In the genomic region with DNA sequence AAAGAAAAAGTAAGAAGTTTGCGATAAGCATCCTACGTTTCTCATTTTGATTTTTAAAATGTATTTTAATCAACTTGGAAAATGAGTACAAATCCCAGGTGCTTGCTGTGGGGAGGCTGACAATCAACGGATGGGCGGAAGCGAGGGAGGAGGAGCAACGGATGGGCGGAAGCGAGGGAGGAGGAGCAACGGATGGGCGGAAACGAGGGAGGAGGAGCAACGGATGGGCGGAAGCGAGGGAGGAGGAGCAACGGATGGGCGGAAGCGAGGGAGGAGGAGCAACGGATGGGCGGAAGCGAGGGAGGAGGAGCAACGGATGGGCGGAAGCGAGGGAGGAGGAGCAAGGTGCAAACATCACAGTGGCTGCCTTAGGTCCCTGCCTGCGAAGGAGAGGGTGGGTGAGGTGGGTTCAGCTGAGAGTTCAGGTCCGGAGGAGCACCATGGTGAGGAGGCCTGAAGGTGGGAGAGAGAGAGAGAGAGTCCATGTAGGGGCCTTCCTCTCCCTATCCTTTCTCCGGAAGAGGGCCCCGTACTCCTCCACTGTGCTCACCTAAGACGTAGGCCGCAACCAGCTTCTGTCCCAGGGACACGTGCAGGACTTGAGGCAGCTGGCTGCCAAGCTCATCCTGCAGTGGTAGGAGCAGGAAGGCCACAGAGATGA, we compare ENCODE assay signal across 8 mouse cellular contexts. TPM values are rescaled to one million over a fixed set of nuclear protein-coding genes. Genes with fewer than 3 reads are reported as not detected.
DNase-seq lines count a peak whose midpoint lies in the region; ATAC-seq and TF ChIP-seq lines count a peak whose summit lies in the region.

No protein-coding gene starts in this region.

- no peak overlapping the region; the same call in 1 of the 2 replicates for H3K27ac ChIP-seq in heart, postnatal 0 days (ENCODE audit: low read depth)
- peak overlapping the region; percentile 70 for H3K27ac ChIP-seq in liver, postnatal 0 days (ENCODE audit: low read depth)
- no peak overlapping the region for H3K27ac ChIP-seq in stomach, embryonic 16.5 days (ENCODE audit: low read length)

- TF ChIP-seq EP300 in heart, postnatal 0 days (IDR thresholded peaks at IDR 0.05; ENCODE audit: low read depth) = no peak
- TF ChIP-seq EP300 in liver, postnatal 0 days (IDR thresholded peaks at IDR 0.05; ENCODE audit: low read depth) = no peak

- no peak for TF ChIP-seq CTCF in heart, postnatal 0 days (IDR thresholded peaks at IDR 0.05; ENCODE audit: low read depth)
- no peak for TF ChIP-seq CTCF in liver, postnatal 0 days (IDR thresholded peaks at IDR 0.05; ENCODE audit: low read depth)

- peak; percentile 90 for DNase-seq in CD4-positive, CD25-positive, alpha-beta regulatory T cell, adult 2 months (ENCODE audit: low read depth, low spot score)
- peak; percentile 91 for DNase-seq in 416B (ENCODE audit: low read depth)
- no peak for DNase-seq in heart, postnatal 0 days (ENCODE audit: low spot score)
- DNase-seq in liver, postnatal 0 days = no peak
- DNase-seq in urinary bladder, postnatal 25 days (ENCODE audit: low spot score) = no peak
- DNase-seq in yolk sac, embryonic 10.5 days (ENCODE audit: low spot score) = no peak

- no peaks in the 10 kb centered on the region for H3K9me3 ChIP-seq in heart, postnatal 0 days (replicated peaks; ENCODE audit: control insufficient read depth, low read length)
- H3K9me3 ChIP-seq in liver, postnatal 0 days (ENCODE audit: low read length) = no peaks in the 10 kb centered on the region
- no peaks in the 10 kb centered on the region for H3K9me3 ChIP-seq in stomach, embryonic 16.5 days (replicated peaks; ENCODE audit: control insufficient read depth, low read length)

- no peaks in the 10 kb centered on the region for H3K27me3 ChIP-seq in heart, postnatal 0 days (ENCODE audit: control insufficient read depth, insufficient read depth, low read length)
- H3K27me3 ChIP-seq in liver, postnatal 0 days (ENCODE audit: insufficient read depth, low read length) = no peaks in the 10 kb centered on the region
- H3K27me3 ChIP-seq in stomach, embryonic 16.5 days (ENCODE audit: control insufficient read depth, insufficient read depth, low read length) = no peaks in the 10 kb centered on the region

- H3K4me2 ChIP-seq in heart, postnatal 0 days (ENCODE audit: low read depth, low read length) = peak overlapping the region; percentile 15; the same call in 1 of the 2 replicates
- H3K4me2 ChIP-seq in liver, postnatal 0 days (ENCODE audit: low read depth, low read length) = peak overlapping the region; percentile 63
- H3K4me2 ChIP-seq in stomach, embryonic 16.5 days (ENCODE audit: low read depth, low read length) = peak overlapping the region; percentile 45

- WGBS in heart, postnatal 0 days = 39% methylated on average over 26 of the region's 30 CpGs
- 30% methylated on average over 29 of the region's 30 CpGs for WGBS in liver, postnatal 0 days (ENCODE audit: insufficient replicate concordance)
- 34% methylated on average over 30 of the region's 30 CpGs for WGBS in stomach, embryonic 16.5 days

- no peak overlapping the region for H3K9ac ChIP-seq in heart, postnatal 0 days (replicated peaks; ENCODE audit: low read depth, low read length)
- H3K9ac ChIP-seq in liver, postnatal 0 days (replicated peaks) = no peak overlapping the region; the same call in 1 of the 2 replicates
- peak overlapping the region; percentile 58; the same call in 1 of the 2 replicates for H3K9ac ChIP-seq in stomach, embryonic 16.5 days (ENCODE audit: low read length)

- no peaks in the 10 kb centered on the region for H3K4me1 ChIP-seq in heart, postnatal 0 days (ENCODE audit: control insufficient read depth, insufficient read depth)
- H3K4me1 ChIP-seq in liver, postnatal 0 days (ENCODE audit: insufficient read depth) = peaks cover 24% of the 10 kb centered on the region
- H3K4me1 ChIP-seq in stomach, embryonic 16.5 days (ENCODE audit: control insufficient read depth, insufficient read depth, low read length) = peaks cover 14% of the 10 kb centered on the region

- ATAC-seq in CD4-positive, CD25-positive, alpha-beta regulatory T cell, adult 4 months = no peak
- no peak for ATAC-seq in heart, postnatal 0 days (ENCODE audit: insufficient read depth, low read depth)
- ATAC-seq in liver, postnatal 0 days = no peak
- ATAC-seq in stomach, embryonic 16.5 days (ENCODE audit: insufficient read depth, low FRiP score) = no peak

- H3K4me3 ChIP-seq in heart, postnatal 0 days (ENCODE audit: low read depth, low read length) = no peak overlapping the region
- H3K4me3 ChIP-seq in liver, postnatal 0 days (ENCODE audit: low read depth, low read length) = peak overlapping the region; percentile 26; the same call in 1 of the 2 replicates
- peak overlapping the region; percentile 18 for H3K4me3 ChIP-seq in stomach, embryonic 16.5 days (replicated peaks; ENCODE audit: low read length)

- H3K36me3 ChIP-seq in heart, postnatal 0 days (replicated peaks; ENCODE audit: control insufficient read depth, insufficient read depth, low read length) = peaks cover 8% of the 10 kb centered on the region
- peaks cover 2% of the 10 kb centered on the region; the same call in 1 of the 2 replicates for H3K36me3 ChIP-seq in liver, postnatal 0 days (replicated peaks; ENCODE audit: insufficient read depth, low read length)
- H3K36me3 ChIP-seq in stomach, embryonic 16.5 days (ENCODE audit: control insufficient read depth, insufficient read depth, low read length) = no peaks in the 10 kb centered on the region

RNA-seq across cellular contexts. Expression of gene Mospd3, which starts 4.1 kb away (rescaled TPM):
- 10 to 100 TPM; 27.3 to 28.8 TPM for polyA plus RNA-seq in CD4-positive, CD25-positive, alpha-beta regulatory T cell, adult 4 months (2017; shearing (Covaris generic))
- total RNA-seq in heart, postnatal 0 days (2014; rRNA removed; ENCODE audit: low replicate concordance) = 9.3 TPM in 1 of 2 replicates, not detected in the other
- 18.3 and 19.7 TPM in 2 replicates for polyA plus RNA-seq in heart, postnatal 0 days (2015; fragmentation: Nextera tagmentation; extraction: Ambion mirVana)
- 26.2 and 28.3 TPM in 2 replicates for polyA plus RNA-seq in liver, postnatal 0 days (2015; fragmentation: Nextera tagmentation; extraction: Ambion mirVana)
- polyA plus RNA-seq in stomach, embryonic 16.5 days (2015; fragmentation: Nextera tagmentation; extraction: Ambion mirVana) = 23.8 and 24.3 TPM in 2 replicates

RNA-seq across cellular contexts. Expression of gene Pcolce, which starts 16.9 kb away (rescaled TPM):
- polyA plus RNA-seq in CD4-positive, CD25-positive, alpha-beta regulatory T cell, adult 4 months (2017; shearing (Covaris generic)) = 1 to 10 TPM in 1 of 2 experiments, not detected in 1; 1.4 TPM
- total RNA-seq in heart, postnatal 0 days (2014; rRNA removed; ENCODE audit: low replicate concordance) = 172 and 201 TPM in 2 replicates
- polyA plus RNA-seq in heart, postnatal 0 days (2015; fragmentation: Nextera tagmentation; extraction: Ambion mirVana) = 116 and 122 TPM in 2 replicates
- polyA plus RNA-seq in liver, postnatal 0 days (2015; fragmentation: Nextera tagmentation; extraction: Ambion mirVana) = 12.9 and 14.7 TPM in 2 replicates
- 150 and 153 TPM in 2 replicates for polyA plus RNA-seq in stomach, embryonic 16.5 days (2015; fragmentation: Nextera tagmentation; extraction: Ambion mirVana)

RNA-seq across cellular contexts. Expression of gene Tfr2, which starts 27.1 kb away (rescaled TPM):
- polyA plus RNA-seq in CD4-positive, CD25-positive, alpha-beta regulatory T cell, adult 4 months (2017; shearing (Covaris generic)) = 1 to 10 TPM in 1 of 2 experiments, not detected in 1; 1.6 TPM
- total RNA-seq in heart, postnatal 0 days (2014; rRNA removed; ENCODE audit: low replicate concordance) = 0.50 TPM in 1 of 2 replicates, not detected in the other
- polyA plus RNA-seq in heart, postnatal 0 days (2015; fragmentation: Nextera tagmentation; extraction: Ambion mirVana) = 0.07 and 0.12 TPM in 2 replicates
- polyA plus RNA-seq in liver, postnatal 0 days (2015; fragmentation: Nextera tagmentation; extraction: Ambion mirVana) = 148 and 157 TPM in 2 replicates
- polyA plus RNA-seq in stomach, embryonic 16.5 days (2015; fragmentation: Nextera tagmentation; extraction: Ambion mirVana) = 2.7 and 3.4 TPM in 2 replicates

RNA-seq across cellular contexts. Expression of gene Fbxo24, which starts 32.1 kb away (rescaled TPM):
- under 1 TPM; 0.46 to 0.49 TPM for polyA plus RNA-seq in CD4-positive, CD25-positive, alpha-beta regulatory T cell, adult 4 months (2017; shearing (Covaris generic))
- total RNA-seq in heart, postnatal 0 days (2014; rRNA removed; ENCODE audit: low replicate concordance) = 0.65 TPM in 1 of 2 replicates, not detected in the other
- 0.11 and 0.16 TPM in 2 replicates for polyA plus RNA-seq in heart, postnatal 0 days (2015; fragmentation: Nextera tagmentation; extraction: Ambion mirVana)
- polyA plus RNA-seq in liver, postnatal 0 days (2015; fragmentation: Nextera tagmentation; extraction: Ambion mirVana) = not detected in 2 replicates
- polyA plus RNA-seq in stomach, embryonic 16.5 days (2015; fragmentation: Nextera tagmentation; extraction: Ambion mirVana) = 0.09 and 0.27 TPM in 2 replicates

RNA-seq across cellular contexts. Expression of gene Lrch4, which starts 32.2 kb away (rescaled TPM):
- 10 to 100 TPM; 46.5 to 81.2 TPM for polyA plus RNA-seq in CD4-positive, CD25-positive, alpha-beta regulatory T cell, adult 4 months (2017; shearing (Covaris generic))
- total RNA-seq in heart, postnatal 0 days (2014; rRNA removed; ENCODE audit: low replicate concordance) = 12.7 and 19.7 TPM in 2 replicates
- polyA plus RNA-seq in heart, postnatal 0 days (2015; fragmentation: Nextera tagmentation; extraction: Ambion mirVana) = 15.9 and 17.8 TPM in 2 replicates
- polyA plus RNA-seq in liver, postnatal 0 days (2015; fragmentation: Nextera tagmentation; extraction: Ambion mirVana) = 24.1 and 24.3 TPM in 2 replicates
- 36.4 and 39.4 TPM in 2 replicates for polyA plus RNA-seq in stomach, embryonic 16.5 days (2015; fragmentation: Nextera tagmentation; extraction: Ambion mirVana)

Comparison
In these comparisons a context has a peak if more than half of its experiments do, and no peak if none do; other contexts are left out.
1. DNase-seq: peak in CD4-positive, CD25-positive, alpha-beta regulatory T cell, adult 2 months (single experiment) and 416B (single experiment); none in heart, postnatal 0 days (single experiment), liver, postnatal 0 days (single experiment), urinary bladder, postnatal 25 days (single experiment) and yolk sac, embryonic 10.5 days (single experiment).
2. RNA of gene Tfr2, which starts 27.1 kb away (polyA plus RNA-seq): 148 to 157 TPM in liver, postnatal 0 days; 2.7 to 3.4 TPM in stomach, embryonic 16.5 days, 1.6 TPM in CD4-positive, CD25-positive, alpha-beta regulatory T cell, adult 4 months and 0.07 to 0.12 TPM in heart, postnatal 0 days; every median in the first group is over 10 times any median in the second.
3. Peak in every context shown above with its lines, with median percentiles within 50 percentile points of each other: H3K4me2 ChIP-seq.